Mouse (Mus musculus) frontal cortex, postnatal 36 days (tissue): Measurements from ENCODE around the gene Sox5.

ENCODE experiments used
- DNase-seq, 2 experiments: peaks; one replicate each; pipeline ENCODE4 v3.0.0; 2022; ENCODE audit warnings: low spot score in 2 of 2

The Sox5 gene

DNA sequence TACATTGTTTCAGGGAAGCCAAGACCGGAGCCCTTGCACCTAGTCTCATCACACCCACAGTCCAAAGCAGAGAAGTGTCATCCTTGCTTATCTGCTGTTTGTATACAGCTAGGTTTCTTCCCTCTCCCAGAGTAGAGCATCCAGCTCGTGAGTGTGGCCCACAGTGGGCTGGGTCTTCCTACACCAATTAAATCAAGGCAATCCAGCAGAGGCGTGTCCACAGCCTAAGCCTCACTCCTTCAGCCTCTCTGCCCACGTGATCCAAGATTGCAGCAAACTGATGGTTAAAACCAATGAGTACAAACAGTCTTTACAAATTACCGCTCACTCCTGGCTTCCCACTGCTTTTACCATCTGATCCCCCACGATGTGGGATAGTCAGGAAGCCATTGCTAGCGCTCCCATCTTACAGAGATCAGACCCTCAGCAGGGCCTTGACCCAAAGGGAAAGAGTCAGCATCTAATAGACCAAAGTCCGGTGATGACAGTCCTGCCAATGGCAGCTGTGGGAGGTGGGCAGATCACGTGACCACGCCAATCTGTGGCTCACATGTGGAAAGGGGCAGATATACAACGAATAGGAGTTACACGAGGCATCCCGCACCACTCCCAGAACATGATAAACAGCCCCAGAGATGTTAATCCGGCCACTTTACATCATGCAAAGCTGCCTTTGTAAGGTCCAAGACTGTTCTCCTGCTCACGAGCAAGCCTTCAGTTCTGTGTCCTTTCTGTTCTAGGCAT is 9.4 kb downstream of the Sox5 start:
- DNase-seq: no peak

DNA sequence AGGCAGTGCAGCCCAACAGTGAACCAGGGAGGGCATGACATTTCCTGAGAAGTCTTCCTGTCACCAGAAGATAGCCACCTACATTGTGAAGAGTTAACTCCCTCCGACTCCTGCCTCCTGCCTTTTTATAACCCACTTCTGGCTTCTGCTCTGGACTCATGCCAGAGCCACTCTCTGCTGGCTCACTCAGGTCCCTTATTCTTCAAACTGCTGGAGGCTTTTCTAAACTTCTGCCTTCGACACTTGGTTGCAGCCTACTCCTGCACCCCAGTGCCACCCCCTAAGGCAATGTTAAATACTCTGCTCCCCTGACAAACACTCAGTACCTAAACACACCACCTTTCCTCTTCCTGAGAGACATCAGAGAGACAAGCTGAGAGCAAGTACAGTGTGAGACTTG is 12.7 kb downstream of the Sox5 start:
- no peak for DNase-seq

DNA sequence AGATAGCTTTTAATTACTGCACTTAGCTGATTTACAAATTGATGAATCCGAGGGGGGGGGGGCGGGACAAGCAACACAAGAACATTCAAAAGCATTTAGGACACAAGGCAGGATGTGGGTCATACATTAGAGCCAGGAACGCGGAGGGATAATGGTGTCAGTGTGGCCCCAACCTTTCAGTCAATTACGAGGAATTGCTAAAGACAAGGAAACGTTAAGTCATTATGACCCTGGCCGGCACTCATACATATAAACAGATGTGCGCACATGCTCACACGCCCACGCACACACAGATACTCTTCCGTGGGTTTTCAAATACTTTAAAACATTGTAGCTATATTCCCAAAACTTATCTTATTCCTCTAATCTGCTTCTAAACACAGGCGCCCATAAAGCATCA is 19.9 kb downstream of the Sox5 start:
- DNase-seq: no peak

DNA sequence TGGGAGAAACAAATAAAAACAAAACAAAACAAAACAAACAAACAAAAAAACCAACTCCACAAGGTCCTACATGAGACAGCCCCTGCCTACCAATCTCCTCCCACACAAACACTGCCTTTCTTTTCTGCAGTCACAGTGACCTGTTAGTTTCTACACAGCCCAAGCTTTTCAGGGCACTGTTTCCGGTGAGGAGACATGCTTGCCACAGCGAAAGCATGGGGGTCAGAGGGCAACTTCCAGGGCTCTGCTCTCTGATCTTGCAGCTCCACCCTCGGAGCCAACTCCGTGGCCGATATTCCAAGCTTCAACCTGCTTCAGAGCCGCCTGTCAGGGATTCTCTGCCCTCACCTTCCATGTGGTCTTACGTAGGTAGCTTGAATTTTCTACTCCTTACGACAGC is 22.6 kb downstream of the Sox5 start:
- DNase-seq: no peak

DNA sequence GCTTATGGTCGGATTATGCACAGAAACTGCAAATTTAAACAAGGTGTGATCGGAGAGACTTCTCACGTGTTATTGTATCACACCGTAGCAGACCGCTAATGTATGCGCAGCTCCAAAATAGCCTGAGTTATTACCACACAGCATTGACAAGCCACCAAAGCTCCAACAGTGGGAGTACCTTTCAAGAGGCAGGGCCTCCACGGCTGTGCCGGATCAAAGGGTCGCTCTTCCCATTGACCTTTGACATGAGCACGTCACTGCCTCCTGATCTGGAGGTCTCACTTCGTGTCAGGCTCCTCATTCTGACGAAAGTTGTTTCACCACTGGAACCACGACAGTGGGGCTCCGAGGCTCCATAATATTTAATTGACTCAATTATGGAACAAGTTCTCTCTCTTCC is 24.4 kb downstream of the Sox5 start:
- no peak for DNase-seq

DNA sequence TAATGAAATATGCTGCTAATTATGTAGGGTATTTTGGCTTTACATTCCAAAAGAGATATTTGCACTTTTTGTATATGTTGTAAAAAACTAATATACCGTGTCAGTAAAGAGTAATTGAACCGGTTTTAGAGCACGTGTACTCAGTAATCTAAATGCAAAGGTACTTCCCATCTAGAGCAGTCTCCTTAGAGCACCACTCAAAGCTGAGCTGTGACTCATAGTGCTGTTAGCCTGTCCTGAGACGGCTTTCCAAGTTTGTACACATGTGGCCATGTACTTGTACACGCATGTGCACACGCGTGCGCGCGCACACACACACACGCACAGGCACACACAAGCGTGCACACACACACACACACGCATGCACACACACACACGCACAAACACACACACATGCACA is 25.3 kb downstream of the Sox5 start:
- no peak for DNase-seq

DNA sequence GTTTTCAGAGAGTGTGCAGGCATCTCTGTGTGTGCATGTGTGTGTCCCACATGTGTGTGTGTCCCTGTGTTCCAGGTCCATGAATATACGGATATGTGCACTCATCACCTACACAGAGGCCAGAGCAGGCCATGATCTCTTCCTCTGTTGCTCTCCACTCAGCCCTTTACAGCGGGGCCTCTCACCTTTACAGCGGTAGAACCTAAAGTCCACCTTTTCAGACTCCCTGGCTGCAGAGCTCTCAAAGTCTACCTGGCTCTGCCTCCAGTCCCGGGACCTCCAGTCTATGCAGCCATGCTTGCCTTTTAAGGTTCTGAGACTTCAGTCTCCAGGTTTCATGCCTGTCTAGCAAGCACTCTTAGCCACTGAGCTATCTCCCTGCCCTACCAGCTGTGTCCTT is 26.5 kb downstream of the Sox5 start:
- no peak for DNase-seq

DNA sequence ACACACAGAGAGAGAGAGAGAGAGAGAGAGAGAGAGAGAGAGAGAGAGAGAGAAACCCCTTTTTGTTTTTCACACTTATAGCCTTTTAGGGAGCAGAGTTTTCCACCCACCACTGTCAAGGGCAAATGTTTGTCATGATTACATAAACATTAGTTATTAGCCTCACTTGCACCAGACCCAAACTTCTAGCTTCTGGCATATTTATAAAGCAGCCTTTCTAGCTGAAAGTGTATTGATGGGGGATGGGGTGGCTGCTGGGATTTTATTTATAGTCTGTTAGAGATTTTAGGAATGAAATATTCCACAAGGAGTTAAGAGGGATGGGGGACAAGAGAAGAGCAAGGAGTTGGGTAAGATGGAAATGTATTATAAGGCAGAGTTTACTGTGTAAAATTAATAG is 27.4 kb downstream of the Sox5 start:
- DNase-seq: no peak

DNA sequence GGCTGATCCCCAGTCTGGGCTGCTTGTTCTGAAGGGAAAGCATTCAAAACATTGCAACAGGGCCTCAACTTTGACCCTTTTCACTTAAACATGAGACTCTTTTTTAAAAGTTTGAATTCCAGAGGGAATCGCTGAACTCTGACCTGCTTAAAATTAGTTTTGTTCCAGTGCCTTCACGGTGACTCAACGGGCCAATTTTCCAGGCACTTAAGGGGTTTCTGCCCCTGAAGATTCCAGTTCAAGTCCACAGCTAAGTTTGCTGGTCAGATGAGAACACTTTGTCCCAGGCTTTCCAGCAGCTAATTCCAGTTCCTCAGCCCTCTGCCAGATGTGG is 27.8 kb downstream of the Sox5 start:
- DNase-seq: no peak

DNA sequence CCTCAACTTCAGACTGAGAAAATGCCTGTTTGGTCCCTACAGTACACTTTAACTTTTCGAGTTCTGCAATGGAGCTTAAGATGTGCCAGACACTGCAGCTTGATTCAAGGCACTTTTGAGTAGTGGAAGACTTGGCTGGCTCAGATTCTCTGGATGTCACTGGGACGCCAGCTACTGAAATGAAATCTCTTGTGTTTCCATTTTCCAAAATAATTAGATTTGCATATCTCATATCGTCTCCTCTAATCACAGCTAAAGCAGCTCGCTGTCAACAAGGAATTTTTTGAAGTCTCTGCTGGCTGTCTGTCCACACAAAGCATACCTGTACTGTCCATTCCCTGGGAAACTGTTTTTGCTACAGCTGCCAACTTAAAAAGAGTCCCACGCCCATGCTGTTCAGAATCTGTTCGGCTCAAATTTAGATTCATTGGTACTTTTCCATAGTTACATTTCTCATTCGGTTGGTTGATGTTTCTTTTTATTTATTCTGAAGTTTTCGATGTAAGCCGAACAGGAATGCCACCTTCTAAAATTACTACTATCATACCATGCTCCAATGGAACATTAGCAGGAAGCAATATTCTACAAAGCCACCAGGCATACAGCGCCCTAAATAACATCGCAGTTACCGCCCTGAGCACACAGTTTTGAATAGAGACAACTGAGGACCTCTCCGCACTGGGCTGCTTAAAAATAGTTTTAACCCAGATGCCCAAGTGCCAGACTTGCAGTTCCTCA is 28.4 kb downstream of the Sox5 start:
- DNase-seq: peak; percentile 31 to 63

DNA sequence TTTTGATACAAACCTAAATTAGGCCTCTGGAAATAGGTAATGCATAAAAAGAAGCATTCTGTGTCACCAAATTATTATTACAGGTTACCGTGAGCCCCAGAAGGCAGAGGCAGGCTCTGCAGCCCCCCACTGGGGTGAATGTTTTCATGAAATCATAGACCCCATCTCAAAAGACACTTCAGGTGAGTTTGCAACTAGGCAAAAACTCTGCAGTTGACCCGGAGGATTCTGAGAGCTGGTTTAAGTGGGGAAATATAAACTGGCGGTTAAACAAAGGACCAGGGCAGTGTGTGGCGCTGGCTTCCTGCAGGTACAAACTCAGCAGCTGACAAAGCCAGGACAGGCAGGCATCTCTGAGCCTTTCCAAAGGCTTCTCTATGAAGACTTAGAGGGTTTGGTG is 30.2 kb downstream of the Sox5 start:
- DNase-seq: no peak

DNA sequence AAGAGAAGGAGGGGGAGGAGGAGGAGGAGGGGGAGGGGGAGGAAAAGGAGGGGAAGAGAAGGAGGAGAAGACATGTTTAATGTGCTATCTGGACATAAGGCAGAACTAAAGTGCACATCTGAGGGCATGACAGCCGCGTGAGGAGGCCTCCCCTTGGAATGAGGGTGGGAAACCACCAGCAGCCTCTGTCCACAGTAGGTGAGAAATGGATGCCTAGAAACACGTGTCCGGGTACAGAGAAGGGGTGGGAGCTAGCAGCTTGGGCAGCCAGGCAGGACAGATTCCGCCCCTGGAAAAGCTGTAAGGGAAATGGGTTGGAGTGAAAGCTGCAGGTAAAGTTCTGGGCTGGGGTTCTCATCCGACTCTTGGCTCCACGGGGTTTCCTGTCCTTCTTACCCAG is 31.6 kb downstream of the Sox5 start:
- DNase-seq: no peak

DNA sequence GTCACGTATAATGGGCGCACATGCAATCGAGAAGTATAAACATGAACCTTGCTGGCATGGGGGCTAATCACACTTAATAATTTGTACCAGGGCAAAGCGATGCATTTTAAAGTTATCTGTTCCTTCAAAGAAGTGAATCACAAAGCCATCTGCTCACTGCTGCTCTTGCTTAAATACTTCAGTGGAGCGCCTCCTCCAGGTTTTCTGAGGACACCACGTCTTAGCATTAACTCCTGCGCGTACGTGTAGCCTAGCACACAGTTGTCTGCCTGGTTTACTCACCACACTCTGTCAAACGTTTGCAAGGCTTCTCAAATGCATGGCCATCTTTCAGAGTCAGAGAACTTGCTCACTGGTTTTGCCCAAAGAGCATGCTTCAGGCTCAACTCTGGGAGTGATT is 35.3 kb downstream of the Sox5 start:
- peak in 1 of 2 experiments; percentile 34 for DNase-seq

DNA sequence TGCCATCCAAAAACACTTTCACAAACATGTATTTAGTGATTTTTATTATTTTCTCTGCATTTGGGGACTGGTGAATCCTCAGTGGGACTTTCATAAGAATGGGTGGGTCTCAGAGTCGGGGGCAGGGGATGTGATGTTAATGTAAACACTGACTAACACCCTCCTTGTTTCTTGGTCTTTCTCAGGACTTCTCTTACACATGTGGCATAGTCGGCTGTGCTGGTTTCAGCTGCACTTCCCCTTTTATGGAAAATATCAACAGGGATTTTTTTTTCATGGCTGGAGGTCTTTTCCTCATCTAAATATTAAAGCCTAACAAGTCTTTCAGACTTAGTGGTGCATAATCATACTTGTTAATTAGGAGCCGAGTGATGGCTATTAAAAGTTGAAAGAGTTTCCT is 39.2 kb downstream of the Sox5 start:
- DNase-seq: no peak

DNA sequence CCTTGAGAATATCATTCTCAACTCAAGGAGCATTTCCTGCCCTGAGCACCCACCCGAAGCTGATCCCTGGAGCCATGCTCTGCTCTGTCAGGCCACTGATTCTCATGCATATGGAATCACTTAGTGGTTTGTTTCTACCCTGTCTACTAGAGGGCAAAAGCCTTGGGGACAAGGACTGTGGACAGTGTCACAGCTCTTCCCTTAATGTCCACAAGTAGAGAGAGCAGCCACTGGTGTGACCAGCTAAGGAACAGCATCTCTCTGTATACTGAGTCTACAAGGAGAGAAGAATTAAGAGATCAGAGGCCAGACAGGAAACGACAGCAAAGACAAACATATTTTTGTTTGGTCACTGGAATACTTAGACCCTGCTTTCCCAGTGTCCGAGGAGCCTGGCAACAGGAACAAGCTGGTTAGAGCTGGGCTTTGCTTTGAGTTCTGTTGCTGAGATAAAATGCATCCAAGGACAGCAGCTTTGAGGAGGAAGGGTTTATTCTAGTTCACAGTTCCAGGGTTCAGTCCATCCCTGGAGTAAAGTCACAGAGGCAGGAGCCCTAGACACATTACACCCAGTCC is 40.6 kb downstream of the Sox5 start:
- no peak for DNase-seq

DNA sequence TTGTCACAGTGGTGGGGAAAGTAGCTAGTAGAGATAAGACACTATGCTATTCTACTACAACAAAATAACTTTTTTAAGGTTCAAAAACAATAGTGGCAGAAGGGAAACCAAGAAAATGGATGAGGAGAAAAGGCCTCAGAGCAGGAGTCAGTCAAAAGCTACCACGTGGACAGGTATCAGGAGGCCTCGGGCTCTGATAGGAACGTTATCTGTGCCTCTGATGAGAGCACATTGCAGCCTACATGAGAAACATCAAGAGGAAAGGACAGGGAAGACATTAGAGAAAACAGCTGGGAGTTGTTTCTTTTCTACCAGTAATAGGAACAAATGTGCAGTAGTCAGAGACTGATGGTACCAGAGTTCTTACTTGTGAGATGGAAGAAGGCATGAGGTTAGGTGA is 41.4 kb downstream of the Sox5 start:
- no peak for DNase-seq

DNA sequence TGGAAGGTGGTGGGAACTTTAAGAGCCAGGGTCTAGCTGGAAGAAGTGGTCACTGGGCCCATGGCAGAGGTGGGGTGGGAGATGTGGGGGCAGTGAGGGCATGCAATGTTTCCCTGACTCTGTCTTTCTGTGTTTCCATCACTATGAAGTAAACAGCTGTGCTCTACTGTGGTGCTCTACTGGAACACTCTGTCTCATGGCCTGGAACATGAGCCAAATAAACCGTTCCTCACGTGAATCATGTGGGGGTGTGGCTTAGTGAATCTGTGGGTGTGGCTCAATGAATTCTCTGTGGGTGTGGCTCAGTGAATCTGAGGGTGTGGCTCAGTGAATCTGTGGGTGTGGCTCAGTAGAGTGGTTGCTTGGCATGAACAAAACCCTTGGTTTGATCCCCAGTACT is 42.0 kb downstream of the Sox5 start:
- no peak for DNase-seq

DNA sequence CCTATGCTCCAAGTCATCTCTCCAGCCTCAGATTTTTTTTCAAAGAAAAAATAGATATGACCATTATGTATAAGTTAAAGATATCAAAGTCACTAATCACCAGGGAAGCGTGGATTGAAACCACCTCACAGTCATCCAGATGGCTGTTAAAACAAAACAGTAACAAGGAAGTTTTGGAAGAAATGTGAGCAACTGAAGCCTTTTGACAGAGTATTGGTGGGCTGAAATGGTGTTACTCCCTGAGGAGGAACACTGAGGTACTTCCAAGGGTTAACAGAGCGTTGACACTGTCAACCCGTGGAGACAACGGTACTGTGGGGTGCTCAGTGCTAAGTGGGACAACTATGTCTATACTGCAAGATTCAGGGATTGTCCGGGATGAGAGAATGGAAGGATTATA is 44.0 kb downstream of the Sox5 start:
- DNase-seq: no peak

DNA sequence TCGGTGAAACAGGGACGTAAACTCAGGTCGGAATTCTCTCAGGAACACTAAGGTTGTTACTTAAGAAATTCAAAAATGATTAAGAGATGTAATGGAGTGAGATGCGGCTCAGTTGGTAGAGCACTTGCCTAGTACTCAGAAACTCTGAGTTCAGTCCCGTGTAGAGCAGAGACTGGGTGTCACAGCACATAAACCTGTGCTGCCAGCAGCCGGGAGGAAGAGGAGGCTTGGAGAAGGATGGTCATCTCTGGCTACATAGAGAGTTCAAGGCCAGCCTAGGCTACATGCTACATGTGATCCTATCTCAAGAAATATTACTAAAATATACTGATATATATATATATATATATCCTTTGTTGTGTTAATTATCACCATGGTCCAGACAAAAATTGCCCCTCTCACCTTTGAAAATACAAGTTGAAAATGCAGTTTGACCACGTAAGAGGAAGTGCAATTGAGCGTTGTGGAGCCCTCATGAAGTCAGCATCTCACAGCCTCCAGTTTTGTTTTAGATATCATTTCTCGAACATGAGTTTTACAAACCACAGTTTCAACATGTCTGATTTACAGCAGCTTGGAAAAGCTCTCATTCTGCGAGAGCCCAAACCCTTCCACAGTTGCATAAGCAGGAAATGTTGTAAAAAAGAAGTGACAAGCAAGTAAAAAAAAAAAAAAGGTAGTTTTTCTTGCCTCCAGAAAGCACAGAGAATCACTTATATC is 50.4 kb downstream of the Sox5 start:
- DNase-seq: no peak

DNA sequence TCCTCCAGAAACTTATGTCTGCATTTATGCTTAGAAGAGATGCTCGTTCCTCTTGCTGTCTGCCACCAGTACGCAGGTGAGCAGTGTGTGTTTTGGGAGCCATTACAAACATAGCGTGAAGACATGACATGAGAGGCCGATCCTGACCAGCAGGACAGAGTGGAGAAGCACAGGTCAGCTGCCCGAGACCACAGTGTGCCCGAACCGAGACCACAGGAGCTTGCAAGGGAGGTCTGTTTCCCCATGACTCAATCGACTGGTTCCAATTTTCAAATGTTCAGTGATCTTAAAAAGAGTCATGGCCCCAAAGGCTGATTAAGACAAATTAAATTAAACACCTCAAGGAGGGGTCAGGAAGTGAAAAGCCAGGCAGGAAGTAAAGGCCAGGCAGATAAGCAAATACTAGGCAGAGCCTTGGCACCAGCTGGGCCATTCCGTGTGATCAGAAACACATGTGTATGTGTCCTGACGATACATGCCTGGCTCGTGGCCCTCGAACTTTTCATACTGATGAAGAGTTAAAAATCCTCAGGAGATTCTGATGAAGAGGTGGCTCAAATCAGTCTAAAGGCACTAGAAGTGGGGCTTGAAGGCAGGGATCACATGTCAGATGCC is 58.1 kb downstream of the Sox5 start:
- DNase-seq: no peak

DNA sequence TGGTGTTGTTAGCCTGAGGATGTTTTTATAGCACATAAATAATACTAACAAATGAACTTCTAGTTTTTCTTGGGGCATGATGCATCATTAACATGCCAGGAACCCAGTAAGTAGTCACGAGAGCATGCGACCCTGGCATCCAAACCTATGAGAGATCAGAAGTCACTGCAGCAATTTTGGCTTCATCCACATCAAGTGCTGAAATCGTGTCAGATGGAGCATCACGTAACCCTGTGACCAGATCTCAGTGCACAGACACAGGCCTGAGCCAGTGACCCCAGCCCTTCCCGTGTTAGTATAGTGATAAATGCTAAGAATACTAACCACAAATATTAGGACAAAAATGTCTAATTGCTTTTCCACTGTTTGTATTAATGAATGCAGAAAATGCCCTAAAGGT is 58.8 kb downstream of the Sox5 start:
- DNase-seq: no peak

DNA sequence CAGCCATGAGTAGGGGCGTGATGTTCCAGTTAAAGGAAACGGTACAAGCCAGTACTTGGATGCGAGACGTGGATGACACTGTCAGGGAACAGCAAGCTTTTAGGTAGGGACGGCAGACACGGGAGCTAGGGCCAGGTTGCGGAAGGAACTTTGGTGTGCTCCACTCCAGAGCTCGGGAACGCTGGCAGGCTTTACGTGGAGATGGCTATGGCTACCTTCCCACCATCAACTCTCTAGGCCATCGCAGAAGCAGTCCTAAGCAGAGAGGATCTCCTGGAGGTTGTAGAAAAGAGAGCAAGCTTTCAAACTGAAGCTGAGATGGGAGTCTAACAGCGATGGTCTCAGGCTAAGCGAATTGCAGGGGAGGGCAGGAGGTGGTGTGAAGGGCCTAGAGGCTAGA is 60.9 kb downstream of the Sox5 start:
- DNase-seq: no peak
